Mouse (Mus musculus): ENCODE results near the gene Sympk. TPM values are rescaled to one million over a fixed set of nuclear protein-coding genes. Genes with fewer than 3 reads are reported as not detected.

Gene Sympk
- polyA plus RNA-seq, 1 experiment from 2014 or later, result 36.3 TPM

- Histone ChIP-seq H3K36me3 (replicated peaks; ENCODE audit: control insufficient read depth, insufficient read depth, low read depth, low read length) (no peaks in the 10 kb centered on the region; the same call in 1 of the 2 replicates), H3K9ac (replicated peaks; ENCODE audit: low read length) (peak overlapping the region; percentile 53), H3K4me1 (ENCODE audit: control insufficient read depth, insufficient read depth, low read length) (peaks cover 13% of the 10 kb centered on the region), H3K4me2 (ENCODE audit: low read depth, low read length) (peak overlapping the region; percentile 94), H3K9me3 (replicated peaks; ENCODE audit: control insufficient read depth, low read length) (no peaks in the 10 kb centered on the region), H3K27me3 (ENCODE audit: control insufficient read depth, insufficient read depth, low read length) (peaks cover 4% of the 10 kb centered on the region; the same call in 1 of the 2 replicates), H3K4me3 (ENCODE audit: low read depth, low read length) (peak overlapping the region; percentile 37), H3K27ac (replicated peaks; ENCODE audit: low read depth, low read length) (peak overlapping the region; percentile 72)
- WGBS, result 5% methylated on average over 38 of the region's 38 CpGs
- DNase-seq (ENCODE audit: low spot score) (peak; percentile 84), ATAC-seq (replicated peaks; ENCODE audit: insufficient number of reproducible peaks, low FRiP score, low TSS enrichment, low read depth) (peak; percentile 63)
Measured at GRCm38 (mm10) chr7:19092381-19093173, 68.4 kb downstream of the Sympk start.

- under 1% methylated on average over 15 of the region's 15 CpGs for WGBS
- ATAC-seq (replicated peaks; ENCODE audit: insufficient number of reproducible peaks, low FRiP score, low TSS enrichment, low read depth) (peak; percentile 34), DNase-seq (ENCODE audit: low spot score) (peak; percentile 85)
- Histone ChIP-seq H3K36me3 (replicated peaks; ENCODE audit: control insufficient read depth, insufficient read depth, low read depth, low read length) (no peaks in the 10 kb centered on the region; the same call in 1 of the 2 replicates), H3K4me1 (ENCODE audit: control insufficient read depth, insufficient read depth, low read length) (peaks cover 13% of the 10 kb centered on the region), H3K27ac (replicated peaks; ENCODE audit: low read depth, low read length) (peak overlapping the region; percentile 72), H3K9ac (replicated peaks; ENCODE audit: low read length) (peak overlapping the region; percentile 53), H3K4me3 (ENCODE audit: low read depth, low read length) (peak overlapping the region; percentile 37), H3K27me3 (ENCODE audit: control insufficient read depth, insufficient read depth, low read length) (peaks cover 4% of the 10 kb centered on the region; the same call in 1 of the 2 replicates), H3K4me2 (ENCODE audit: low read depth, low read length) (peak overlapping the region; percentile 94), H3K9me3 (replicated peaks; ENCODE audit: control insufficient read depth, low read length) (no peaks in the 10 kb centered on the region)
Measured at GRCm38 (mm10) chr7:19093174-19093521, 69.0 kb downstream of the Sympk start.

DNA sequence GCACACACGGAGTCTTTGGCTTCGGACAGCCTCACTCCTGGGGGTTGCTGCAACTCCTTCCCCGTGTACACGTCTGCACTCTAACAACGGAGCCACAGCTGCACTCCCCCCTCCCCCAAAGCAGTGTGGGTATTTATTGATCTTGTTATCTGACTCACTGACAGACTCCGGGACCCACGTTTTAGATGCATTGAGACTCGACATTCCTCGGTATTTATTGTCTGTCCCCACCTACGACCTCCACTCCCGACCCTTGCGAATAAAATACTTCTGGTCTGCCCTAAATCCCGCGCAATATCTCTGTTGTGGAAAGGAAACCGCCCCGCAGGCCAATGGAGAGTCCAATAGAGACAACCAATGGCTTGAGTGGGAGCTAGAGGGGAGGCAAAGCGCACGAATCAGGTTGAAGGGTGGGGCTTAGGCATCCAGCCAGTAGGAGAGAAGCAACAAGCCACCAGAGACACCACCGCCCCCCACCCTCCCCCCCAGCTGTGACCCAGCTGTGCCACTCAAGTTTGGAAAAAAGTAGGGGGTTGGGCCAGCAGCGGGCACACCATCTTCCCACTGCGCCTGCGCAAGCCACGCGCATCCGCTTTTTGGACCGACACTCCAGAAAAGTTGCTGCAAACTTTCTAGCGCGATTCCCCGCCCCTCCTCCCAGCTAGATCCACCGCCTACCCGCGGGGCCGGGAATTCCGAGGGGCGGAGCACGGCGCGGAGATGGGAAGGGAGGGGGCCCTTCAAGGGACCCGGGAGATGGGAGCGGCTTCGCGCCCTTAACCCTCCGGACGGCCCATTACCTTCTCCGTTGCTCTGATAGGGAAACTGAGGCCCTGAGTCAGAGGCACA lies 69.6 kb downstream of the Sympk start:
- H3K4me2 ChIP-seq (ENCODE audit: low read depth, low read length), result peak overlapping the region; percentile 94
- no peaks in the 10 kb centered on the region; the same call in 1 of the 2 replicates for H3K36me3 ChIP-seq (replicated peaks; ENCODE audit: control insufficient read depth, insufficient read depth, low read depth, low read length)
- peak overlapping the region; percentile 93 for H3K9ac ChIP-seq (replicated peaks; ENCODE audit: low read length)
- peaks cover 4% of the 10 kb centered on the region; the same call in 1 of the 2 replicates for H3K27me3 ChIP-seq (ENCODE audit: control insufficient read depth, insufficient read depth, low read length)
- H3K4me3 ChIP-seq (ENCODE audit: low read depth, low read length), result peak overlapping the region; percentile 79
- H3K9me3 ChIP-seq (replicated peaks; ENCODE audit: control insufficient read depth, low read length), result no peaks in the 10 kb centered on the region
- under 1% methylated on average over 45 of the region's 45 CpGs for WGBS
- peak; percentile 99 for DNase-seq (ENCODE audit: low spot score)
- H3K4me1 ChIP-seq (ENCODE audit: control insufficient read depth, insufficient read depth, low read length), result peaks cover 13% of the 10 kb centered on the region
- peak overlapping the region; percentile 97 for H3K27ac ChIP-seq (replicated peaks; ENCODE audit: low read depth, low read length)
- peak; percentile 81 for ATAC-seq (replicated peaks; ENCODE audit: insufficient number of reproducible peaks, low FRiP score, low TSS enrichment, low read depth)

DNA sequence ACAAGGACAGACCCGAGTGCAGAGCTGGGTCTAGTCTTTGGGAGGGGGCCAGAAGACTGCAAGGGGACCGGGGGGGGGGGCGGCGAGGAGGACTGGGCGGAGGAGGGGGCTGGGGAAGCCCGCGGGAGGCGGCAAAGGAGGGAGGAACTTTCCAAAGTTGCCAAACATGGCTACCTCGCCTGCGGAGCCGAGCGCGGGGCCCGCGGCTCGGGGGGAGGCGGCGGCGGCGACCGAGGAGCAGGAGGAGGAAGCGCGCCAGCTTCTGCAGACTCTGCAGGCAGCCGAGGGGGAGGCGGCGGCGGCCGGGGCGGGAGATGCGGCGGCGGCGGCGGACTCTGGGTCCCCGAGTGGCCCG lies 70.3 kb downstream of the Sympk start, which contains the start of gene Six5:
Six5 (plus strand) TSS at position 124 of the 355 bp plus-strand sequence.
- 0% methylated on average over 15 of the region's 36 CpGs for WGBS
- Histone ChIP-seq H3K36me3 (replicated peaks; ENCODE audit: control insufficient read depth, insufficient read depth, low read depth, low read length) (no peaks in the 10 kb centered on the region; the same call in 1 of the 2 replicates), H3K27ac (replicated peaks; ENCODE audit: low read depth, low read length) (peak within 1 kb of the TSS; percentile 97), H3K4me1 (ENCODE audit: control insufficient read depth, insufficient read depth, low read length) (peaks cover 13% of the 10 kb centered on the region), H3K4me2 (ENCODE audit: low read depth, low read length) (peak within 1 kb of the TSS; percentile 94), H3K27me3 (ENCODE audit: control insufficient read depth, insufficient read depth, low read length) (peaks cover 4% of the 10 kb centered on the region; the same call in 1 of the 2 replicates), H3K9me3 (replicated peaks; ENCODE audit: control insufficient read depth, low read length) (no peaks in the 10 kb centered on the region), H3K4me3 (ENCODE audit: low read depth, low read length) (peak within 1 kb of the TSS; percentile 79), H3K9ac (replicated peaks; ENCODE audit: low read length) (peak within 1 kb of the TSS; percentile 93)
- DNase-seq (ENCODE audit: low spot score), result no peak
- ATAC-seq (replicated peaks; ENCODE audit: insufficient number of reproducible peaks, low FRiP score, low TSS enrichment, low read depth), result no peak

- ATAC-seq (replicated peaks; ENCODE audit: insufficient number of reproducible peaks, low FRiP score, low TSS enrichment, low read depth), result no peak
- Histone ChIP-seq H3K4me3 (ENCODE audit: low read depth, low read length) (peak overlapping the region; percentile 79), H3K4me2 (ENCODE audit: low read depth, low read length) (peak overlapping the region; percentile 94), H3K36me3 (replicated peaks; ENCODE audit: control insufficient read depth, insufficient read depth, low read depth, low read length) (no peaks in the 10 kb centered on the region; the same call in 1 of the 2 replicates), H3K4me1 (ENCODE audit: control insufficient read depth, insufficient read depth, low read length) (peaks cover 13% of the 10 kb centered on the region), H3K27me3 (ENCODE audit: control insufficient read depth, insufficient read depth, low read length) (peaks cover 4% of the 10 kb centered on the region; the same call in 1 of the 2 replicates), H3K9me3 (replicated peaks; ENCODE audit: control insufficient read depth, low read length) (no peaks in the 10 kb centered on the region), H3K27ac (replicated peaks; ENCODE audit: low read depth, low read length) (peak overlapping the region; percentile 97), H3K9ac (replicated peaks; ENCODE audit: low read length) (peak overlapping the region; percentile 93)
- under 1% methylated on average over 64 of the region's 87 CpGs for WGBS
- DNase-seq (ENCODE audit: low spot score), result peak; percentile 55
Measured at GRCm38 (mm10) chr7:19094826-19095750, 70.9 kb downstream of the Sympk start.

GRCm38 (mm10) chr7:19095751-19096110 lies 71.6 kb downstream of the Sympk start:
- DNase-seq (ENCODE audit: low spot score), result peak; percentile 91

DNA sequence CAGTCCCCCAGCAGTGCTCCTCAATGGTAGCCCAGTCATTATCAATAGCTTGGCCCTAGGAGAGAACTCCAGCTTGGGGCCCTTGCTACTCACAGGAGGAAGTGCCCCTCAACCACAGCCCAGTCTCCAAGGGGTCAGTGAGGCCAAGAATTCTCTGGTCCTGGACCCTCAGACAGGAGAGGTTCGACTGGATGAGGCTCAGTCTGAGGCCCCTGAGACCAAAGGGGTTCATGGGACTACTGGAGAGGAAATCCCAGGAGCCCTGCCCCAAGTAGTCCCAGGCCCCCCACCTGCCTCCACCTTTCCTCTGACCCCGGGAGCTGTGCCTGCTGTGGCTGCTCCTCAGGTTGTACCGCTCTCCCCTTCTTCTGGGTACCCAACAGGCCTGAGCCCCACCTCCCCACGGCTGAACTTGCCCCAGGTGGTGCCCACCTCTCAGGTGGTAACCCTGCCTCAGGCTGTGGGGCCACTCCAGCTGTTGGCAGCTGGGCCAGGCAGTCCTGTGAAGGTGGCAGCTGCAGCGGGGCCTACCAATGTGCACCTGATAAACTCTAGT lies 72.3 kb downstream of the Sympk start:
- Histone ChIP-seq H3K4me1 (ENCODE audit: control insufficient read depth, insufficient read depth, low read length) (peaks cover 13% of the 10 kb centered on the region), H3K4me2 (ENCODE audit: low read depth, low read length) (peak overlapping the region; percentile 94), H3K9ac (replicated peaks; ENCODE audit: low read length) (peak overlapping the region; percentile 93), H3K4me3 (ENCODE audit: low read depth, low read length) (peak overlapping the region; percentile 79), H3K27ac (replicated peaks; ENCODE audit: low read depth, low read length) (peak overlapping the region; percentile 97), H3K9me3 (replicated peaks; ENCODE audit: control insufficient read depth, low read length) (no peaks in the 10 kb centered on the region), H3K27me3 (ENCODE audit: control insufficient read depth, insufficient read depth, low read length) (peaks cover 4% of the 10 kb centered on the region; the same call in 1 of the 2 replicates), H3K36me3 (replicated peaks; ENCODE audit: control insufficient read depth, insufficient read depth, low read depth, low read length) (no peaks in the 10 kb centered on the region)
- 51% methylated on average over 5 of the region's 5 CpGs for WGBS
- DNase-seq (ENCODE audit: low spot score) (no peak), ATAC-seq (replicated peaks; ENCODE audit: insufficient number of reproducible peaks, low FRiP score, low TSS enrichment, low read depth) (no peak)

More at GRCm38 (mm10) chr7:19095751-19096110, 71.6 kb downstream of the Sympk start:
- Histone ChIP-seq H3K36me3 (replicated peaks; ENCODE audit: control insufficient read depth, insufficient read depth, low read depth, low read length) (no peaks in the 10 kb centered on the region; the same call in 1 of the 2 replicates), H3K4me3 (ENCODE audit: low read depth, low read length) (peak overlapping the region; percentile 79), H3K9me3 (replicated peaks; ENCODE audit: control insufficient read depth, low read length) (no peaks in the 10 kb centered on the region), H3K4me1 (ENCODE audit: control insufficient read depth, insufficient read depth, low read length) (peaks cover 13% of the 10 kb centered on the region), H3K27ac (replicated peaks; ENCODE audit: low read depth, low read length) (peak overlapping the region; percentile 97), H3K4me2 (ENCODE audit: low read depth, low read length) (peak overlapping the region; percentile 94), H3K27me3 (ENCODE audit: control insufficient read depth, insufficient read depth, low read length) (peaks cover 4% of the 10 kb centered on the region; the same call in 1 of the 2 replicates), H3K9ac (replicated peaks; ENCODE audit: low read length) (peak overlapping the region; percentile 93)
- WGBS, result 0% methylated on average over 19 of the region's 19 CpGs
- peak; percentile 1; the same call in 1 of the 2 replicates for ATAC-seq (replicated peaks; ENCODE audit: insufficient number of reproducible peaks, low FRiP score, low TSS enrichment, low read depth)
